Mouse (Mus musculus): ENCODE results near the gene Sar1a. TPM values are rescaled to one million over a fixed set of nuclear protein-coding genes. Genes with fewer than 3 reads are reported as not detected.

Gene Sar1a
- total RNA-seq, 2 experiments from 2014 or later: 180 to 192 TPM

DNA sequence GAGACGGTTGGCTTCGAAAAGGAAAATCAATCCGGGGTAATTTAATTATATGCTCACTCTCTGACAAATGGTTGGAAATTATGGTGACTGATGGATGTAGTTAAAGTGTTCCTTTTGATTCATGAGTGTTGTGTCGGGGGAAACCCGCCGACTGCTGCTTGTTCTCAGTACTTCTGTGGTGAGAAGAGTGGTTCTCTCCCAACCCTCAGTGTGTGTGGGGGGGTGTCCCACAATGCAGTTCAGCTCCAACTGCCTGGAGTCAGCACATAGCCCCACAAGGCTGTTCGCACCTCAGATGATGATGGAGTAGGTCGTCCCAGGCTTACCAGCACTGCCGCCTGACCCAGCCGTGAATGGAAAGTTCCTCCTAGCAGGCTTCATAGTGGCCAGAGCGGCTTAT is 49.1 kb downstream of the Sar1a start:
- DNase-seq: no peak

- no peak for DNase-seq
Observed at GRCm38 (mm10) chr10:61730171-61730570, 50.1 kb downstream of the Sar1a start.

DNA sequence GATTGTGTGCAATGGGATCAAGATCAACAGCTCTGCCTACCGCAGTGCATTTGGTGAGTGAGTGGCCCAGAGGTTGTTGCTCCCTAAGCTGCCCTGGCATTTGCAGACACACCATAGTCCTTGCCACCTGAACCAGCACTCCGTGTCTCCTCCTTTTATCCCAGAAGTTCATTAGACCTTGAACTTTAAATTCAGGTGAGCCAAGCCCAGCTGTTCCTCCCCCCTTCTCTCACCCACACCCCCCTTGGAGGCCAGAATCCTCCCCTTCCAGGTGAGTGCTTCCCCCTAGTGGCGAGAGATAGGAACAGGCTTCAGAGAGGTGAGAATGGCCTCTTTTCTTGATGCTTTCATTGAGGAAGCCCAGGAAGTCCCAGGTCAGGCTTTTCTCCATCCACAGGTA is 54.3 kb downstream of the Sar1a start:
- DNase-seq: peak in 1 of 2 experiments; percentile 50

- no peak for DNase-seq
Observed at GRCm38 (mm10) chr10:61736671-61737078, 56.6 kb downstream of the Sar1a start.

DNA sequence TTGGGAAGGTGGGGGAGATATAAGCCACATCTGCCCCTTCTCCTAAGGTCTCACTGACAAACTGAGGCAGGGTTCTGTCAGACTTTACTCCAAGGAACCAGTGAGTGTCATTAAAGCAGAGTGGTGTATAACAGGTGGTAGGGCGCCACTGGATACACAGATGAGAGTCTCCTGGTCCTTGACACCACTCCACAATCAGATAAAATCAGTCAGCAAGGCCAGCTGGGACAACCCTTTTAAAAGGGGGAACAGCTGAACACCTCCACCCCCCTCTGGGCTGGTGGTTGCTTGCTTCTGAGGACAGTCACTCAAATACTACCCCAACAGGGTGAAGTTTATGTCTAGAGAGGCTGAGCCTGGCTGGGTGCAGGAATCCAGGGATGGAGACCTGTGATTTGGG is 57.4 kb downstream of the Sar1a start:
- no peak for DNase-seq

- DNase-seq: no peak
Observed at GRCm38 (mm10) chr10:61738126-61738525, 58.0 kb downstream of the Sar1a start.

GRCm38 (mm10) chr10:61741306-61741705 is 61.2 kb downstream of the Sar1a start:
- no peak for DNase-seq

DNA sequence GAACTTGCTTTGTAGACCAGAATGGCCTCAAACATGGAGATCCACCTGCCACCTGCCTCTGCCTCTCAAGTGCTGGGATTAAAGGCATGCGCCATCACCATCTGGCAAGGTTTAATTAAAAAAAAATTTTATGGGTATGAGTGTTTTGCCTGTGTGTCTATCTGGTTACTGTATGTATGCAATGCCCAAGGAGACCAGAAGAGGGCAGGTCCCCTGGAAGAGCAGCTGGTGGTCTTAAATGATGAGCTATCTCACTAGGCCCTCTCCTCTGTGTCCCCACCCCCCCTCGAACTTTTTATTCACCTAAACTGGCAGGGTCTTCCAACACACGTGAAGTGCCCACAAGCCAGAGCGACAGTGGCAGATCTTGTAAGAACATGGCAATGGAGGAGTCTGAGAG is 61.8 kb downstream of the Sar1a start:
- DNase-seq: no peak

DNA sequence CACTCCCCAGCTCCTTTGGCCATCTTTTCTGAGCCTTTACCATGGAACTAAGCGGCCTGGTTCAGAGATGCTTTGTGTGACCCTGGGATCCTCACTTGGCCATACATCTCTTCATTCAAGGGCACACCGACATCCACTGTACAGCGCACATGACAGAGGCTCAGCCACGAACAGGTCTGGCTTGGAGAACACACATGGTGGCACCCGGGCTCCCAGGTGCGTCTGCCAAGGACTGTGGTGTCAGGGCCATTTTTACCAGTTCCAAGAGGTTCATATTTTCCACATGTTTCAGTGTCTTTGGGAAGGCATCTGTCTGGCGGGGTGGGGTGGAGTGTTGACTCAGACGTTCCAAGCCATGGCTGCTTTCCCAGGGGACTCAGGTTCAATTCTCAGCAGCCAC is 62.2 kb downstream of the Sar1a start:
- no peak for DNase-seq

Other genes with a start within 250 kb of the Sar1a start
- 10 to 100 TPM; 63.9 to 82.2 TPM for gene Eif4ebp2, start 227.6 kb upstream of the Sar1a start, total RNA-seq (2021)
- gene Lrrc20, start 204.5 kb upstream of the Sar1a start, total RNA-seq (2021): 10 to 100 TPM; 32.8 to 39.8 TPM
- under 1 TPM in 1 of 2 experiments, not detected in 1; 0.08 TPM for gene Npffr1, start 84.8 kb upstream of the Sar1a start, total RNA-seq (2021)
- gene Ppa1, start 31.7 kb upstream of the Sar1a start, total RNA-seq (2021): 10 to 100 TPM; 81.8 to 82.3 TPM
- gene Tysnd1, start 15.2 kb downstream of the Sar1a start, total RNA-seq (2021): 10 to 100 TPM; 23.8 to 25.8 TPM
- 10 to 100 TPM; 25.6 to 32.3 TPM for gene Aifm2, start 35.0 kb downstream of the Sar1a start, total RNA-seq (2021)
- gene H2afy2, start 103.8 kb downstream of the Sar1a start, total RNA-seq (2021): 1 to 10 TPM; 3.6 to 5.0 TPM

All from heart, adult 18-20 months (tissue).